Mouse (Mus musculus): ENCODE results near the gene Usp25. TPM values are rescaled to one million over a fixed set of nuclear protein-coding genes. Genes with fewer than 3 reads are reported as not detected.
A peak's percentile ranks its signal among the peaks of the same experiment; 100 is the strongest.

Usp25 gene
- 10 to 100 TPM; 88.1 to 89.7 TPM for total RNA-seq (2021)
- long read RNA-seq, experiment 1, full-length matches to known transcripts: 1 of 155 reads
- long read RNA-seq, experiment 1, partial matches to known transcripts: 40 of 155 reads
- long read RNA-seq, experiment 1, other reads (novel, unspliced or antisense): 114 of 155 reads
- long read RNA-seq, experiment 2, full-length matches to known transcripts: 8 of 143 reads
- long read RNA-seq, experiment 2, partial matches to known transcripts: 46 of 143 reads
- long read RNA-seq, experiment 2, other reads (novel, unspliced or antisense): 89 of 143 reads

- peak; percentile 94 for DNase-seq (ENCODE audit: low spot score)
These were observed at the start of gene Usp25 for GRCm38 (mm10) chr16:77013427-77014320. Gene Usp25 (plus strand): TSS chr16:77013706.

- no peak for DNase-seq (ENCODE audit: low spot score)
These were observed 45.8 kb upstream of the Usp25 start for GRCm38 (mm10) chr16:76967593-76968275.

- no peak for DNase-seq (ENCODE audit: low spot score)
These were observed 42.3 kb upstream of the Usp25 start for GRCm38 (mm10) chr16:76971211-76971610.

- no peak for DNase-seq (ENCODE audit: low spot score)
These were observed 36.6 kb upstream of the Usp25 start for GRCm38 (mm10) chr16:76976787-76977430.

GRCm38 (mm10) chr16:76983696-76984095 lies 29.8 kb upstream of the Usp25 start:
- peak; percentile 54 for DNase-seq (ENCODE audit: low spot score)

- no peak for DNase-seq (ENCODE audit: low spot score)
These were observed 25.8 kb upstream of the Usp25 start for GRCm38 (mm10) chr16:76987711-76988110.

- no peak for DNase-seq (ENCODE audit: low spot score)
These were observed 9.6 kb upstream of the Usp25 start for GRCm38 (mm10) chr16:77003900-77004299.

- DNase-seq (ENCODE audit: low spot score): no peak
These were observed 4.3 kb upstream of the Usp25 start for GRCm38 (mm10) chr16:77009173-77009572.

- no peak for DNase-seq (ENCODE audit: low spot score)
These were observed 1.1 kb downstream of the Usp25 start for GRCm38 (mm10) chr16:77014321-77015211.

- no peak for DNase-seq (ENCODE audit: low spot score)
These were observed 2.2 kb downstream of the Usp25 start for GRCm38 (mm10) chr16:77015380-77016346.

GRCm38 (mm10) chr16:77017931-77018330 lies 4.4 kb downstream of the Usp25 start:
- DNase-seq (ENCODE audit: low spot score): no peak

- DNase-seq (ENCODE audit: low spot score): no peak
These were observed 6.7 kb downstream of the Usp25 start for GRCm38 (mm10) chr16:77020190-77020589.

- DNase-seq (ENCODE audit: low spot score): no peak
These were observed 10.3 kb downstream of the Usp25 start for GRCm38 (mm10) chr16:77023627-77024379.

- no peak for DNase-seq (ENCODE audit: low spot score)
These were observed 12.6 kb downstream of the Usp25 start for GRCm38 (mm10) chr16:77026099-77026498.

GRCm38 (mm10) chr16:77026933-77027332 lies 13.4 kb downstream of the Usp25 start:
- no peak for DNase-seq (ENCODE audit: low spot score)

GRCm38 (mm10) chr16:77027976-77028686 lies 14.6 kb downstream of the Usp25 start:
- no peak for DNase-seq (ENCODE audit: low spot score)

- DNase-seq (ENCODE audit: low spot score): peak; percentile 75
These were observed 15.3 kb downstream of the Usp25 start for GRCm38 (mm10) chr16:77028687-77029417.
